Mouse (Mus musculus) large intestine, adult 2 months (tissue): ENCODE measurements around the gene Ttc7. TPM values are rescaled to one million over a fixed set of nuclear protein-coding genes. Genes with fewer than 3 reads are reported as not detected.
"Not testable (repeated sequence)": the region's sequence is repeated elsewhere in the genome, so short reads cannot be mapped to it uniquely, and the experiment has no call there.

Source experiments
- DNase-seq: peaks from one replicate; pipeline ENCODE4 v3.0.0-alpha.2; 2012; ENCODE audit warnings: low read depth, low spot score
- WGBS: fragments of 180-500 bp; shearing (Covaris S2); methylation state at CpG from one replicate; pipeline ENCODE4 v1.1.7; 2018; 5-methylcytosine and 5-hydroxymethylcytosine counted together
- polyA plus RNA-seq: library from polyadenylated mRNA; depleted of rRNA; stranded (reverse); fragments of >200 nt; gene quantifications from 2 replicates; pipeline ENCODE4 v1.2.3, GENCODE M21; 2012

Gene Ttc7
- polyA plus RNA-seq, 1 experiment, result 61.2 TPM

DNA sequence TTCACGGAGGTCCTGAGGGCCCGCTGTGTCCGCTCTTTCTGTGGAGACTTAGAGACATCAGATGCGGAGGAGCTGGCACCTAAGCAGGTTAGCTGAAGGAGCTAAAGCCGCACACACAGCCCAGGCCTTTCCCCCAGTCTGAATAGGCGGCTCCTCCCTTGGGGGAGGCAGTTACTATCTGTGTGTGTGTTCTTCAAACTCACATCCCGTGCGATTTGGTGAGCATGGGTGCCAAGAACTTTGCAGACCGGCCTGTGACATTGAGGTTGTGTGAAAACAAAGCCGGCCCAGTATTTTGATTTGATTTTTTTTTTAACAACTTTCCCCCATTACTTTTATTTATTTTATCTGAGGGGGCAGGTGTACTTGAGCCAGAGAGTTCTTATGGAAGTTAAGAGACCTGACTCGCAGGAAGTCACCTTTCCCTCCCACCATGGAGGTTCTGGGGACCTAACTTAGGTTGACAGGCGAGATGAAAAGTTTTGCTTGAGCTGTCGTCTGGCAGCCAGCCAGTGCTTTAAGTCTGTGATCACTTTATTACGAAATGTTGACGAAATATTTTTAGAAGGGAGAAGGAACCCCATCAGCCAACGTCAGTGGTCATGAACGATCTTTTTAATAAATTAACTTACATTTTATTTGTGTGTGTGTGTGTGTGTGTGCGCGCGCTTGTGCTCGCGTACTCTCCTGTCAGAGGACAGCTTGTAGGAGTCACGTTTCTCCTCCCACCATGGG, 3.2 kb downstream of the Ttc7 start:
- WGBS, result 78% methylated on average over 23 of the region's 23 CpGs
- DNase-seq, result no peak

DNA sequence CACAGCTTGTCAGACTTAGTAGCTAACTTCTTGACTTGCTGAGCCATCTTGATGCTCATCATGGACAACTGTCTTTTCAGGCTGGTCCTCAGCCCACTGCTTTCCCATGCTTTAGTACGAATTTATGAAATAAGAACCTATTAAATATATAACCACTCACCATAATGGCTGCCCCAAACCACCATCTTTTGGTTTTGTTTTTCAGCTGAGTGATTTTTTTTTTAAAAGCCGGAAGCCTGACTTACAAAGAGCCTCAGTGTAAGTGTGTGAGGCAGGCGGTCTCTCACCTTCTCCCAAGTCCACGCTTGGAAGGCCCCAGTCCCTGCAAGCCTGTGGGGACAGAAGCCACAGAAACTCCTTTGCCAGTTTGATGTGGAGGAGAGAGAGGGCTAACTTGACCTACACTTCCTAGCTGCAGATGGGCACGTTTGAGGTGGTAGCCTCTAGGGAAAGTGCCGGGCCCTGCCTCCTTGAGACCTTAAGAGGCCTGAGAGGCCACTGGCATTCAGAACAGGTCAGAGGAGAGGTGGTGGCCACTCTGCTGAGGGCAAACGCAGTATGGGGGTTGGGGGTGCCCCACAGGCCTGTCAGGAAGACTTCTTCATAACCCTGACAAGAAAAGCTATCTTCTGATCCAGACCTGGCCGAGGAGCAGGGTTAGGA, 3.9 kb downstream of the Ttc7 start:
- 83% methylated on average over 8 of the region's 8 CpGs for WGBS
- DNase-seq, result no peak

DNA sequence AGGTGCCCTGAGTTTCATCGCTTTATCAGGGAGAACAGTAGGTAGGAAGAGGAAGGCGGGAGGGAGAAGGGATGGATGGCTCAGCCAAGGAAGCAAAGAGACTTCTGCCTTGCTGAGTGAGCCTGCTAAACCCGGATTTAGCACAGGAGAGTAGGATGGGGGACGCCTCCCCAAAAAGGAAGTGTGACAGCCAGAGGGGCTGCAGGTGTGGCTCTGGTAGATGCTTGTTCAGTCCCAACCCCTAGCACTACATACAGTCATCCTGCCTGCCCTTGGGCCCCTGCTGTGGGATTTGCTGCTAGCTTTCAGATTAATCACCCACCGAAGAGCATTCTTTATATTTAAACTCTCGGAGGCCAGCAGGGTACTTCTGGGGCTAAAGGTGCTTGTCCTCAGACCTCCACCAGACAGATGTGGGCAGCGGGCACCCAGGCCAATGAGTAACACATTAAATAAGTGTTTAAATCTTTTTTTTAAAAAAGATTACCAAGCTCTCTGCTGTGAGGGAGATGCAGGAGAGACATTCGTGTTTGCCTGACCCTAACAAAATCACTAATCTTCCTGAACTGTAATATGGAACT, 4.6 kb downstream of the Ttc7 start:
- no peak for DNase-seq
- 89% methylated on average over 8 of the region's 8 CpGs for WGBS

DNA sequence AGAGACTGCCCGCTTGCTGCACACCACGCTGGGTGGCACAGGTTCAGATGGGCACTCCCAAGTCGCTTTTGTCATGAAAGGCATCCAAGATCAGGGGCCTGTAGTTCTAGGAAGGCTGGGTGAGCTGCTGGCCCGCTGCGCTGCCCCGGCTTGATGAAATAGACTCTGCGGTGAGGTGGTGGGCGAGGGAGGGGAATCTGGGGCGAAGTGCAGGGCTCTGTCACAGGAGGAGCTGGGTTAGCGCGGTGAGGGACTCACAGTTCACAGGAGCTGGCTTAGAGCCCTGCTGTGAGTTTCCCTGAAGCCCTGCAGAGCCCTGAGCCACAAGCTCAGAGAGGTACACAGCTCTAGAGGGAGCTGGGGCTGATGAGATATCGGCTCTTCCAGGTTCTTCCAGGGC, 5.4 kb downstream of the Ttc7 start:
- DNase-seq, result no peak
- 88% methylated on average over 12 of the region's 12 CpGs for WGBS

DNA sequence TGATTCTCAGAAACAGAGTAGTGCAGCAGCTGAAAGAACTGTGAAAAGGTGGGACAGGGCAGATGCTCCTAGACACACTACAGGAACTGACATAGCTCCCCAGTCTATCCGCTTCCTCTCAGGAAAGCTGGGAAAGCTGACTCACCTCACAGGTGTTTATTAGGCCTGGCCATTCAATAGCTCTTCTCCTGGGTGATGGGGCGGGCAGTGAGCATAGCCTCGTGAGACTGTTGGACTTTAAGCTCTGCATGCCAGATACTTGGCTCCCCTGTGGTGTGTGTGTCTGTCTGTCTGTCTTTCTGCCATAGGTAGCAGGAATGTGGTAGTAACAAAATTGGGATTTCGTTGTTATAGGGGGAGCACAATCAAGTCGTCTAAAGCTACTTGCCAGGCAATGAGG, 6.7 kb downstream of the Ttc7 start:
- 52% methylated on average over 5 of the region's 5 CpGs for WGBS
- no peak for DNase-seq

DNA sequence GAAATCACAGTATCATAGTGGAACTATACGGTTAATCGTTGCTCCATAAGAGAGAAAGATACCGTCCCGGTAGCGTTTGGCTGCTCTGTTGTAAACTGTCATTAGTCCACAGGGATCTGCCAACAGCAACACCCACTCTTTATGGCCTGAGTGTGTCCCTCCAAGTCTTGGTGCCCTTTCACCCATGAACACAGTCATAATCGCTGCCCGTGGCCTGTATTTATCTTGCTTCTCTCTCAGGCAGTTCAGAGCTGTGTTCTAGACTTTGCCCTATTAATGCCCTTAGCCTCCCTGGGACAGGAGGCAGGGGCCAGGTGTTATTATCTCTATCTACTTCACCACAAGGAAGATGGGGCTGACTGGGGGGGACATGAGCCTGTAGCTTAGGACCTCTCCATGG, 8.4 kb downstream of the Ttc7 start:
- 34% methylated on average over 7 of the region's 7 CpGs for WGBS
- DNase-seq, result no peak

DNA sequence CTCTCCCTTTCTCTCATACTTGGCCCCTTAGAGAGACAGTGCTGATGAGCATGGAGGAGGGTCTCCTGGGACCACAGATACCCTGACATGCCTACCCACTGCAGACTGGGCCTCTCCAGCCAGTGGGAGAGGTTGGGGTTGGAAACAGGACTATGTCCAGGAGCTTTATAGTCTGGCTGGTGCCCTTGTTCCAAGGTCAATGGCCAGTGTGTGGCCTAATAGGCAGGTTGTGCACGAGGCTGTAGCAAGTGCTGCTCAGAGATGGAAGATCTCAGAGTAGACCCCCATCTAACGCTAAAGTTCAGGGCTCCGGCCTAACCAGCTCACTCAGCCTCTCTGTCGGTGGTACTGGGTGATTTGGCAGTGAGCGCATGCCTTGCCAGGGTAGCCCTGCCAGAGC, 9.1 kb downstream of the Ttc7 start:
- WGBS, result 89% methylated on average over 5 of the region's 5 CpGs
- DNase-seq, result no peak

DNA sequence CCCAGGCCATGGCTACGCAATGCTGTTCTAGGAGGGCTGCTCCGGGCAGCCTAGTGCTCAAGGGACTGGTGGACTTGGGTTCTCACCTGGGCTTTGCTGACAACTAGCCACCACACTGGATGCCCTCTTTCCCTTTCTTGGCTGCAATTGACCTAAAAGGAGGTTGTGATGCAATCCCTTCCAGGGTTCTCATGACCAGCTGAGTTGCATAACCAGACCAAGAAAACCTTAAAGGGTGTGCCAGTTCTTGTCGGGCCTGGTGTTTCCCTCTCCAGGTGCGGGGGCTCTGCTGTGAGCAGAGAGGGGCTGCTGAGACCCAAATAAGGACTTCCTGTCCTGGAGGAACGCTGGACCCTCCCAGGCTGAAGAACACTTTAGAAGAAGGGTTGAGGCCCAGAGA, 10.4 kb downstream of the Ttc7 start:
- WGBS, result 80% methylated on average over 5 of the region's 5 CpGs
- DNase-seq, result no peak

DNA sequence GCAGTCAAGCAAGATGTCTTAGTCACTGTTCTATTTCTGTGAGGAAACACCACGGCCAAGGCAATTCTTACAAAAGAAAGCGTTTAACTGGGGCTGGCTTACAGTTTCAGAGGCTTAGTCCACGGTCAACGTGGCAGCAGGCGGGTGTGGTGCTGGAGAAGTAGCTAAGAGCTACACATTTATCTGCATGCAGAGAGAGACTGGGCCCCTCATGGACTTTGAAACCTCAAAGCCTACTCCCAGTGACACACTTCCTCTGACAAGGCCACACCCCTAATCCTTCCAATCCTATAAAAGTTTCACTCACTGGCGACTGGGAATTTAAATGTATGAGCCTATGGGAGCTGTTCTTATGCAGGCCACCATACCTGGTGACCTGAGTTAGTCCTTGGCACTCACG, 13.1 kb downstream of the Ttc7 start:
- no peak for DNase-seq
- 51% methylated on average over 7 of the region's 7 CpGs for WGBS

DNA sequence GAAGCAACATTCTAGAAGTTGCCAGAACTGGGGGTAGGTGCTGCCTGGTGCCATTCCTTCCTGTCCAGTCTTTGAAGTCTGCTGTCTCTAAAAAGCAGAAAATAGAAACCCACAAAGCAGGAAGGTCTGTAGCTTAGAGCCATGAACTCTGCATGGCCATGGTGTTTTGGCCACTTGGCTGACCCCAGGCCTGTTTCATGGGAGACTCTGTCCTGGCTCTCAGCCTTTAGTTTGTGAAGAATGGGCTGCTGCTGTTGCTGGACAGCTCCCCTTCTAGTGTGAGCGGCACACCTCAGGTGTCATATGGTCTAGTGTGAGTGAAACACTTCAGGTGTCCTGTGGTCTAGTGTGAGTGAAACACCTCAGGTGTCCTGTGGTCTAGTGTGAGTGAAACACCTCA, 14.0 kb downstream of the Ttc7 start:
- DNase-seq, result not testable (repeated sequence)
- 87% methylated on average over 1 of the region's 1 CpGs for WGBS

DNA sequence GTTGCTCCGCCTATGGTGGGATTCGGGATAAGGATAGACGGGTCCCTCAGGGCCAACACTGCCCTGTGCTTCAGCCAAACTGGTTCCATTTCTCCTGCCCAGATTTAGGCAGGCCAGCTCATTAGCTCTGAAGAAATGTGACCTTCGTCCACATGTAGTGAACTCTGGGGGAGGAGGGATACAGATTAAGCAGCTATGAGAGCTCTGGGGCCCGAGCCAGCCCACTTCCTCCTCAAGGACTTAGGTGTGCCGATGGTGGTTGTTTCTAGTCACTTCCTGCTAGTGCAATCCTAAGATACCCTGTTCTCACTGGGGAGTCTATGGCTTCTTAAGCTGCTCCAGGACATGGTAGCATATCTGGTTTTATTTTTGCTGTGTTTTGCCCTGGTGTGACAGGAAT, 16.3 kb downstream of the Ttc7 start:
- no peak for DNase-seq
- 38% methylated on average over 6 of the region's 6 CpGs for WGBS

DNA sequence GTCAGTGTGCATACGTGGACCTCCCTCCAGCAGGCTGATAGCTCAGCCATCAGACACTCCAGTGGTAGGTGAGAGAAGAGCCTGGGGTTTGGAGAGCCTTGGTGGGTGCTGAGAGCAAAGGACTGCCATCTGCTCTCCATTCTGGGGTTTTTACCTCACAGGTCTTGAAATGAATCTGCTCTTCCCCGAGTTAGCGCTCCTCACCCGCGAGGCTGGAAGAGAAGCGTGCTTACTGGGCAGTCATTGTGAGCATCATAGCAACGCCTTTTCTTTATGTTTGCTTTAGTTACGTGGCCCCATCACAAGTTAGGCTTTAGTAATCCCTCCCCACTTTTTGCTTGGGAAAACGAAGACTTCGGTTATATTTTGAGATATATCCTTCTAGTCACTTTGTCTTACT, 17.7 kb downstream of the Ttc7 start:
- 88% methylated on average over 10 of the region's 10 CpGs for WGBS
- no peak for DNase-seq

DNA sequence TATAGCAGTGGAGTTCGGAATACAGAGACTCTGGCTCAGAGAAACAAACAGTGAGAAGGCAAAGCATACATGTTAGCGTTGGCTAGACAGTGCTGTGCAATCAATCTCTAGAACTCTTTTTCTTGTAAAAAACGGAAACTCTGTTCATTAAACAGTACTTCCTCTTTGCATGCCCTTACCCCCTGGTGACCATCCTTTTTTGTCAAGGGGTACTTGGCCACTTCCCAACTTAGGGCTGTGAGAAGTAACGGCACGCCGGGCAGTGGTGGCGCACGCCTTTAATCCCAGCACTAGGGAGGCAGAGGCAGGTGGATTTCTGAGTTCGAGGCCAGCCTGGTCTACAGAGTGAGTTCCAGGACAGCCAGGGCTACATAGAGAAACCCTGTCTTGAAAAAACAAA, 18.9 kb downstream of the Ttc7 start:
- WGBS, result 84% methylated on average over 9 of the region's 9 CpGs
- not testable (repeated sequence) for DNase-seq

DNA sequence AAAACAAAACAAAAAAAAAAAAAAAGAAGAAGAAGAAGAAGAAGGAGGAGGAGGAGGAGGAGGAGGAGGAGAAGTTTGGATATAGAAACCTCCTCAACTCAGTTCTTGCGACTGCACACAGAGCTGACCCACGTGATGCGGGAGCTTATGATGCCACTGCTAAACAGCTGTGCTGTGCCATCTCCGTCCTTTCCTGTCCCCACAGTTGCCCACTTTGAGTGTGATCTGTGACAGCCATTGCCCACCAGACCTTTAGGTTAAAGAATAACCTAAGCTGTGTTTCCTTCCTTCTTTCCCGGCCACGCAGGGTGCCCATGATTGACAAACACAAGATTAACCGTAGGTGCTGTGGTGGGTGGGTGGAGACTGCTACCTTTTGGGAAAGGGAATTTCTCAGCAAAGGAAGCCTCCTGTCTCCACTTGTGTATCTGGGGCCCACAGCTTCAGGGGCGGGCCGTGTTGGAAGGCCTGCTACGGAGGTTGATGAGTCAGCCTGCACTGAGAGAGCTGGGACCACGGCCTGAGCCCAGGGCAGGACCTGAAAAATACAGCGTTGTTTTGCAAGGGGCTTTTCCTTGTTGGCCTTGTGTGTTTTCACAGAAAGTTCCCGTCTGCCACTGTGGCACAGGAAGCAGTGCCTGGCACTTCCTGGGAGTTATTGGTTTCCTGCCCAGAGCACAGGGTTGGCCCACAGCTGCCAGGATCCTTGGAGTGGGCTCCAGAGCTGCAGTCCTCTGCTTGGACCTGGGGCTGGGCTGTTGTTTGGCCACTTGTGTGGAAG, 19.5 kb downstream of the Ttc7 start:
- 36% methylated on average over 13 of the region's 13 CpGs for WGBS
- no peak for DNase-seq

DNA sequence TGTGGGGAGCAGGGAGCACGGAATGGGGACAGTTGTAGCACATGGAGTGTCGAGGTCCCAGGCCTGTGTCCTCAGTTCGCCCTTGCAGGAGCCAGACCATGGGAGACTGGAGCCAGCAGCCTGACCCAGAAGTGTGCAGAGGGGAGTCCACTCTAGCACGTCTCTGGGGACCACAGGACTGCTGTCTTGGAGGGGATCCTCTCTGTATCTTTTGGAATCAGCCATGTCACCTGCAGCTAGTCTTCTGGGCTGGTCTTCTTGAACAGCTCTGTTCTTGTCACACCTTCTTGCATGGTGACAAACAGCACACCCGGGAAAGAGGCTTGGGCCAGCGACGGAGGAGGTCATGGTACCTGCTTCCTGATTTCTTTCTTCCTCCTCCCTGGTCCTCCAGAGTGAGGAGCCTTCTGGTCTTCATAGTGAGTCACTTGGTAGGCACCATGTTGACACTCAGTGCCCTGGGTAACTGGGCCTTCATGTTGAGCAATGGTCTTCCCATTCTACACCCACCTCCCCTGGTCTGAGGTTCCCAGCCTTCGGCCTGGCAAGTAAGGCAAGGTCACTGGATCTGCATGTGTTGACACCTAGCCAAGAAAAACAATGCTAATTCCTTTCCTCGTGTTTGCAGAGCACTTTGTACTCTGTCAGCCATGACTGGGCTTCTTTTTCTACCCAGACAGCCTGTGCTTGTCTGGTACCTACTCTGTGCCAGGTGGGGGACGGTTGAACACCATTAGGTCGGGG, 21.6 kb downstream of the Ttc7 start:
- 51% methylated on average over 11 of the region's 11 CpGs for WGBS
- DNase-seq, result no peak

DNA sequence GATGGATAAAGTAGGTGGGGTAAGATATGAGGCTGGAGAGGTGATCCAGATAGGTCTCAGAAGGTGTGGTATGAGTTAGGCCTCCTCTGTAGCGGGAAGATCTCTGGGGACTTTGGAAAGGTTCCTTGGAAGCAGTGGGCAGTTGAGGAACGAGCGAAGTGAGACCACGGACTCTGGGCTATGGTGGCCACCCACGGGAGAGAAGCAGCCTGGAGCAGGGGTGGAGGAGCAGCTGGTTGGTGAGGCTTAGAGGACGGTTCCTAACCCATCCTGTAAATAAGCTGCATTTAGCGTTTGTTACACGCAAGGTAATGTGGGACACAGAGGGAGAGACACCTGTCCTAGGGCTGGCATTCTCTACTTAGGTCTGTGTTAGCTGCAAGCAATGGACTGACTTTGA, 22.4 kb downstream of the Ttc7 start:
- no peak for DNase-seq
- WGBS, result 90% methylated on average over 8 of the region's 8 CpGs

DNA sequence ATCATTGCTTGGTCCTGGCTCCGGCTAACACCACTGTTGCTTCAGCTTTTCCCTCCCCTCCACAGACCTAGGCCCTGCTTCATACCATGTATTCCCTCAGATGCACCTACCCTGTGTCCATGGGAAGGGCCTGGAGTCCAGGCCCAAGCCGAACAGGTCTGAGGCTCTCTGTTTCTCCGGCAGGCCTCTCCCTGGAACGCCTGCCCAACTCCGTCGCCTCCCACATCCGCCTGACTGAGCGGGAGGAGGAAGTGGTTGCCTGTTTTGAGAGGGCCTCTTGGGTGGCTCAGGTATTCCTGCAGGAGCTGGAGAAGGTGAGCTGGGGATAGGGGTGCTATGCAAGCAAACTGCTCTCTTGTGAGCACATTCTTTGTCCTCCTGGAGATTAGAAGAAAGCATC, 24.1 kb downstream of the Ttc7 start:
- 34% methylated on average over 8 of the region's 8 CpGs for WGBS
- no peak for DNase-seq

DNA sequence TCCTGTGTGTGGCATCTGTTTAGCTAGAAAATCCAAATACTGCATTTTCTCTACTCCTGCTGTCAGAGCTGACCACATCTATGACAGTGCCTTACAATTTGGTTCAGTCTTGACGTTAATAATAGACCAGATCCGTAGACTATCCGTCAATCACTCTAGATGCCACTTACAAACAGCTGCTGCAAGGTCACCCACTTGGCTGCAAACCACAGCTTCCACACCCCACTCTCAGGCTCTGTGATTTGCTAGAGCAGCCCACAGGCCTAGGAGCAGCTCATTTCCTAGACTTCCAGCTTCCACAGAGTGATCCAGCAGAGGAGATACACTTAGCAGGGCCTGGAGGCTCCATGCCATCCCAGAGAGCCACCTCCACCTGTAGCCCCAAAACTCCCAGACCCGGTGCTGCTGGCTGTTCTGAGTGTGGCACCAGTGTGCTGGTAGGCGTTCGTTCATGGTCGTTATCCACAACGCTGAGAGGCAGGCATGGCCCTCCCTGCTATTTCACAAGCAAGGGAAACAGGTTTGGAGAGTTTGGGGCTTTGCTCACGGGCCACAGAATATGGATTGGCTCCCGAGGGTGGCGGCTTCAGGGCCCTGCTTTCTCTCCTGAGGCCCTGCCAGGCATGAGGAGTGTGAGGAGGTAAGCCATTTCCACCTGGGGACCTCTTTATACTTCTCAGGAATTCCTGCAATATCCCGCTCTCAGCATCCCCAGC, 26.5 kb downstream of the Ttc7 start:
- WGBS, result 73% methylated on average over 12 of the region's 12 CpGs
- no peak for DNase-seq

DNA sequence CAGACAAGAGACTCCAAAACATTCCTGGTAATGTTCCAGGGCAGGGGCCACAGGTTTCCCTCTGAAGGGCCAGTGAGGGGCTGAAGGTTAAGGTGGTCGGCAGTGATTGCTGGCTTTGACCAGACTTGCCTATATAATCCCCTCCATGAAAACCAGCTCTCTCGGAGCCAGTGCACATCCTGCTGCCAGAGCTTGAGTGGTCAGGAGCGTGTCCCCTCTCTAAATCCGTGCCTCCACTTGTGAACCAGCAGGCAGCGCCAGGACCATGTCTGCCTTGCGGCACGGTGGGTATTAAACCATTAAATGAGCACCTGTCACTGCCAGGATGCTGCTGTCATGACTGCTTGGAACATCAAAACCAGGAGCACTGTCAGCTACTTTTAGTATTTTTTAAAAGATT, 27.8 kb downstream of the Ttc7 start:
- DNase-seq, result no peak
- 93% methylated on average over 7 of the region's 7 CpGs for WGBS
